Mouse (Mus musculus) neural tube, embryonic 11.5 days (tissue): Measurements from ENCODE around the gene Carhsp1. TPM values are rescaled to one million over a fixed set of nuclear protein-coding genes. Genes with fewer than 3 reads are reported as not detected.

Source experiments
- ATAC-seq: fragments of 200-750 bp; cut with Nextera tagmentation; 2 replicates; pipeline ENCODE4 v1.8.0; 2017; ENCODE audit warnings: moderate number of reproducible peaks, mild to moderate bottlenecking, moderate TSS enrichment, moderate library complexity; ENCODE audit not compliant: insufficient read depth, low FRiP score, low TSS enrichment
- DNase-seq: peaks from one replicate; pipeline ENCODE4 v3.0.0-alpha.2; 2015; ENCODE audit warnings: low spot score
- H3K27ac ChIP-seq: fragments of 300-500 bp; sonication (generic); 2 replicates; pipeline ENCODE4 v1.5.1; 2014; ENCODE audit warnings: low read depth, mild to moderate bottlenecking, low read length
- H3K27me3 ChIP-seq: fragments of 300-500 bp; sonication (generic); 2 replicates; pipeline ENCODE4 v1.6.1; 2014; ENCODE audit warnings: mild to moderate bottlenecking, low read length, mixed read lengths; ENCODE audit not compliant: control insufficient read depth, insufficient read depth
- H3K36me3 ChIP-seq: fragments of 300-500 bp; sonication (generic); 2 replicates; pipeline ENCODE4 v1.6.1; 2014; ENCODE audit warnings: mild to moderate bottlenecking, low read length, moderate library complexity, mixed read lengths; ENCODE audit not compliant: control insufficient read depth, insufficient read depth
- H3K4me1 ChIP-seq: fragments of 300-500 bp; sonication (generic); 2 replicates; pipeline ENCODE4 v1.6.1; 2014; ENCODE audit warnings: low read length, mixed read lengths; ENCODE audit not compliant: control insufficient read depth, insufficient read depth
- H3K4me2 ChIP-seq: fragments of 300-500 bp; sonication (generic); 2 replicates; pipeline ENCODE4 v1.6.1; 2014; ENCODE audit warnings: low read depth, mild to moderate bottlenecking, moderate library complexity
- H3K4me3 ChIP-seq: fragments of 300-500 bp; sonication (generic); 2 replicates; pipeline ENCODE4 v1.5.1; 2014; ENCODE audit warnings: low read depth, low read length
- H3K9ac ChIP-seq: fragments of 300-500 bp; sonication (generic); 2 replicates; pipeline ENCODE4 v1.6.1; 2014; ENCODE audit warnings: mild to moderate bottlenecking, low read length
- H3K9me3 ChIP-seq: fragments of 300-500 bp; sonication (generic); 2 replicates; pipeline ENCODE4 v1.6.1; 2016; ENCODE audit warnings: low read length; ENCODE audit not compliant: control insufficient read depth
- WGBS: fragments of 180-500 bp; shearing (Covaris S2); extraction: QIAGEN DNeasy Blood & Tissue Kit; methylation state at CpG from one replicate; pipeline ENCODE4 v1.1.7; 2014; 5-methylcytosine and 5-hydroxymethylcytosine counted together
- polyA plus RNA-seq: library from polyadenylated mRNA; unstranded; fragments of >200 nt; fragmentation: Nextera tagmentation; extraction: Ambion mirVana; gene quantifications from 2 replicates; pipeline ENCODE4 v1.2.1, GENCODE M21; 2014

Gene Carhsp1
- polyA plus RNA-seq, 1 experiment from 2014 or later: 78.4 TPM

GRCm38 (mm10) chr16:8678676-8679075 is 6.7 kb upstream of the Carhsp1 start:
- H3K4me2 ChIP-seq: no peak overlapping the region
- H3K36me3 ChIP-seq: no peaks in the 10 kb centered on the region
- H3K27ac ChIP-seq: no peak overlapping the region
- H3K9ac ChIP-seq: no peak overlapping the region
- DNase-seq (no peak), ATAC-seq (no peak)
- no peaks in the 10 kb centered on the region for H3K27me3 ChIP-seq
- H3K4me1 ChIP-seq: no peaks in the 10 kb centered on the region
- no peaks in the 10 kb centered on the region for H3K9me3 ChIP-seq
- H3K4me3 ChIP-seq: no peak overlapping the region
- 85% methylated on average over 4 of the region's 4 CpGs for WGBS

- no peaks in the 10 kb centered on the region for H3K4me1 ChIP-seq
- H3K9me3 ChIP-seq: no peaks in the 10 kb centered on the region
- no peaks in the 10 kb centered on the region for H3K36me3 ChIP-seq
- no peak overlapping the region for H3K4me2 ChIP-seq
- no peak overlapping the region for H3K9ac ChIP-seq
- no peak for DNase-seq
- 0 out of 2 replicates have a peak, but pooled peaks cover 2% of the 10 kb centered on the region for H3K27me3 ChIP-seq
- H3K27ac ChIP-seq: no peak overlapping the region
- 65% methylated on average over 5 of the region's 5 CpGs for WGBS
- ATAC-seq: no peak
- H3K4me3 ChIP-seq: no peak overlapping the region
These were observed 6.1 kb upstream of the Carhsp1 start for GRCm38 (mm10) chr16:8678035-8678434.

GRCm38 (mm10) chr16:8676800-8677199 is 4.8 kb upstream of the Carhsp1 start:
- 51% methylated on average over 4 of the region's 4 CpGs for WGBS
- Histone ChIP-seq H3K27me3 (0 out of 2 replicates have a peak, but pooled peaks cover 5% of the 10 kb centered on the region), H3K4me2 (no peak overlapping the region), H3K36me3 (no peaks in the 10 kb centered on the region), H3K9me3 (no peaks in the 10 kb centered on the region), H3K9ac (no peak overlapping the region), H3K4me1 (no peaks in the 10 kb centered on the region), H3K4me3 (no peak overlapping the region), H3K27ac (no peak overlapping the region)
- DNase-seq (peak; percentile 51), ATAC-seq (no peak)

- 79% methylated on average over 2 of the region's 2 CpGs for WGBS
- ATAC-seq: no peak
- no peak for DNase-seq
These were observed 4.3 kb upstream of the Carhsp1 start for GRCm38 (mm10) chr16:8676228-8676627.

GRCm38 (mm10) chr16:8675559-8675958 is 3.6 kb upstream of the Carhsp1 start:
- peaks cover 2% of the 10 kb centered on the region for H3K4me1 ChIP-seq
- no peak for ATAC-seq
- 88% methylated on average over 8 of the region's 8 CpGs for WGBS
- no peaks in the 10 kb centered on the region for H3K36me3 ChIP-seq
- DNase-seq: no peak
- H3K9me3 ChIP-seq: no peaks in the 10 kb centered on the region
- H3K9ac ChIP-seq: no peak overlapping the region
- H3K27me3 ChIP-seq: 0 out of 2 replicates have a peak, but pooled peaks cover 5% of the 10 kb centered on the region
- no peak overlapping the region for H3K4me3 ChIP-seq
- no peak overlapping the region for H3K4me2 ChIP-seq
- no peak overlapping the region for H3K27ac ChIP-seq

More at GRCm38 (mm10) chr16:8676228-8676627, 4.3 kb upstream of the Carhsp1 start:
- H3K27me3 ChIP-seq: 0 out of 2 replicates have a peak, but pooled peaks cover 5% of the 10 kb centered on the region
- H3K9ac ChIP-seq: no peak overlapping the region
- H3K4me2 ChIP-seq: no peak overlapping the region
- no peaks in the 10 kb centered on the region for H3K4me1 ChIP-seq
- no peak overlapping the region for H3K27ac ChIP-seq
- no peaks in the 10 kb centered on the region for H3K9me3 ChIP-seq
- no peak overlapping the region for H3K4me3 ChIP-seq
- no peaks in the 10 kb centered on the region for H3K36me3 ChIP-seq

- H3K4me1 ChIP-seq: peaks cover 14% of the 10 kb centered on the region
- no peak overlapping the region for H3K27ac ChIP-seq
- WGBS: 5% methylated on average over 8 of the region's 8 CpGs
- H3K9me3 ChIP-seq: no peaks in the 10 kb centered on the region
- DNase-seq (peak; percentile 72), ATAC-seq (no peak)
- no peak overlapping the region for H3K4me3 ChIP-seq
- H3K27me3 ChIP-seq: 0 out of 2 replicates have a peak, but pooled peaks cover 5% of the 10 kb centered on the region
- H3K4me2 ChIP-seq: no peak overlapping the region
- H3K36me3 ChIP-seq: no peaks in the 10 kb centered on the region
- H3K9ac ChIP-seq: no peak overlapping the region
These were observed 2.2 kb upstream of the Carhsp1 start for GRCm38 (mm10) chr16:8674165-8674564.

- Histone ChIP-seq H3K4me2 (no peak overlapping the region), H3K27ac (no peak overlapping the region), H3K27me3 (0 out of 2 replicates have a peak, but pooled peaks cover 5% of the 10 kb centered on the region), H3K36me3 (no peaks in the 10 kb centered on the region), H3K9ac (no peak overlapping the region), H3K4me3 (no peak overlapping the region), H3K4me1 (peaks cover 20% of the 10 kb centered on the region), H3K9me3 (no peaks in the 10 kb centered on the region)
- DNase-seq (no peak), ATAC-seq (no peak)
- WGBS: 72% methylated on average over 6 of the region's 6 CpGs
These were observed 1.4 kb upstream of the Carhsp1 start for GRCm38 (mm10) chr16:8673343-8673742.

- Histone ChIP-seq H3K36me3 (no peaks in the 10 kb centered on the region), H3K27ac (no peak overlapping the region), H3K4me3 (no peak overlapping the region), H3K27me3 (0 out of 2 replicates have a peak, but pooled peaks cover 5% of the 10 kb centered on the region), H3K4me1 (peaks cover 24% of the 10 kb centered on the region), H3K9me3 (no peaks in the 10 kb centered on the region), H3K9ac (no peak overlapping the region), H3K4me2 (no peak overlapping the region; the same call in 1 of the 2 replicates)
- DNase-seq (no peak), ATAC-seq (no peak)
These were observed 856 bp upstream of the Carhsp1 start for GRCm38 (mm10) chr16:8672811-8673210.

- Histone ChIP-seq H3K4me1 (peaks cover 28% of the 10 kb centered on the region), H3K4me3 (peak overlapping the region; percentile 62), H3K4me2 (peak overlapping the region; percentile 64), H3K27ac (no peak overlapping the region), H3K27me3 (0 out of 2 replicates have a peak, but pooled peaks cover 5% of the 10 kb centered on the region), H3K36me3 (no peaks in the 10 kb centered on the region), H3K9ac (peak overlapping the region; percentile 37; the same call in 1 of the 2 replicates), H3K9me3 (no peaks in the 10 kb centered on the region)
- DNase-seq (no peak), ATAC-seq (no peak)
- WGBS: 2% methylated on average over 18 of the region's 18 CpGs
These were observed 364 bp upstream of the Carhsp1 start for GRCm38 (mm10) chr16:8672350-8672687.
